Mouse (Mus musculus) adrenal gland, adult 2 months (tissue): ENCODE measurements around the gene Dhx40. TPM values are rescaled to one million over a fixed set of nuclear protein-coding genes. Genes with fewer than 3 reads are reported as not detected.
"Not testable (repeated sequence)": the region's sequence is repeated elsewhere in the genome, so short reads cannot be mapped to it uniquely, and the experiment has no call there.

Source experiments
- DNase-seq: peaks from one replicate; pipeline ENCODE4 v3.0.0; 2021
- polyA plus RNA-seq: library from polyadenylated mRNA; depleted of rRNA; stranded (reverse); fragments of >200 nt; gene quantifications from 2 replicates; pipeline ENCODE4 v1.2.3, GENCODE M21; 2012; rRNA removed
- total RNA-seq, 2 experiments: library from RNA; stranded (reverse); gene quantifications; 2 replicates each; pipeline ENCODE4 v1.2.3; 2021

Gene Dhx40
- total and polyA plus RNA-seq, 3 experiments, result 3.1 to 33.2 (median 29.3) TPM

DNA sequence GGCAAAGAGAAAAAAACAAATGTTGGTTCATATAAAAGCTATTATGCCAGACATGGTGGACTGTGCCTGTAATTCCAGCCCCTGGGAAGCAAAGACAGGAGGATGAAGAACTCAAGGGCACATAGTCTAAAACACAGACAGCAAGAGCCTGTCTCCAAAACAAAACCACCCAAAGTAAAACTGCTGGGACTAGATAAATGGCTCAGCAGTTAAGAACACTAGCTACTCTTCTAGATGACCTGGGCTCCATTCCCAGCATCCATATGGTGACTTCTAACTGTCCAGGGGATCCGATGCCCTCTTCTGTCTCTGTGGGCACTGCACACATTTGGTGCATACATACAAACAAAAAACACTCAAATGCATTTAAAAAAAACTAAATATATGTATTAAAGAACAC is 56.5 kb downstream of the Dhx40 start:
- no peak for DNase-seq

DNA sequence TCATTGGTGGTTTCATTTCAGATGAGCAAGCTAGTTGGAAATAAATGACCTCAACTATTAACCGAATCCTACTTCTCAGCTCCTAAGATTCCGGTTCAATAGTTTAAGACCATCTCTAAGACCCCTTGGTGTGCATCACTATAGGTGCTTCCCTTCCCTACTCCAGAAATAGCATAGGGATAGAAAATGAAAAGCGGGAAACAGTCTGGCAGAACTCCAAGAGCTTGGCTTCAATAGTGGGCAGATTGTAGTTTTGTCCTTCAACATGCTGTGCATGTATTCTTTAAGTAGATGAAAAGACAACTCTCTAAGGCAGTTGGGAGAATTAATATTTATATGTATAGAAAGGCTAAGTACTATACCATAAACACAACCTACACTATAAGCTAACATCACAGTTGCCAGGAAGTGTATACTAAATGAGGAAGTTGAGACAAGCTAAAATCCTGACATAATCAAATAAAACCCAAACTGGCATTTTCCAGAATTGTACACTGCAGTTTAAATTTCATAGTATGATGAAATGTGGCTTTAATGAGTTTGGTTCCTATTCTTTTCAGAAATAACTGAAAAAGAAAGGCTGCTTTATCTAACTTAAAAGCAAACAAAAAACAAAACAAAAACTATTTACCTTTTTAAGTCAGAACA is 57.6 kb downstream of the Dhx40 start:
- DNase-seq, result no peak

DNA sequence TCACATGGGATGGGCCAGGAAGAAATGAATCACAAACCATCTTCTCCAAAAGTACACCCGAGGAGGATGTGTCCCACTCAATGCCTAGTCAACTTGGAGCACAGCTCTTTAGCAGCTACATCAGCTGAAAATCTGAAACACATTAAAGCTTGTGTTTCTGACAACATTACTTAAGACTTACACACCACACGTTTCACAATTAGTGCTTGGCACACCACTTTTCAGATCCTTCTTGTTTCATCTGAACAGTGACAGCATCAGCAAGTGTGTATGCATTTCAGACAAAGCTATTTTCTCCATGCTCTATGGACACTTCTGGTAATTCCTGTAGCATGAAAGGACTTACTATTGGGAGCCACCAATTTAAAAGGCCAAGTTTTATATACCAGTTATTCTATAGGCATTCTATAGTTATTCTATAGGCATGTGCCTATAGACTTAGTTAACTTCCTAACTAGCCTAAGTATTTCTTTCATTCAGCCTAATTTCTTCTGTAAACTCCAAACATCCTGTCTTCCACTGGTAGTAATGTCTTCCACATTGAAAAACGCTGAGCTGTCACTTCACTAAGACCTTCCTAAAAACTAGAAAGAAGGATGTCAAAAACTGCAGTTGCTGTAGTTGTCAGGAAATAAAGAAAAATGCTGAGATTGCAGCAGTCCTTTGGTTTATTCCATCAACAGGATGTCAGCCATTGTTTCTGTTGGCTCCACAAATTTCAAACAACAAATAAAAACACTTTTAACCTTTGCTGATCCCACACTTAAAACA is 61.7 kb downstream of the Dhx40 start:
- no peak for DNase-seq

DNA sequence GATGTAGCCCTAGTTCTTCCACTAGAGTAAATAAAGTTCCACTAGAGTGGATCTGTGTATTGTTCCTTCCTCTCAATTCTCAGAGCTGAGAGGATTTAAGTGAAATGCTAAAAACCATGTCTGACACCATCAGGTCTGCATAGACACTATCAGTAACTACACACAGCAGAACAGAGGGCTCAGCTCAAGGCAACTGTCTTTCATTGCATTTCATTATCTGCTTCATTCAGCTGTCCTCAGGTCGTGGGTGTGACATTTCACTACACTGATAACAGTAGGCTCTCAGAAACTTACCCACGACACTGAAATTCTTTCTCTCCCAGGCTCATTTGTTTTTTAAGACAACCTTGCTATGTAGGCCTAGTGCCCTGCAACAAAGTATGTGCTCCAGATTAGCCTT is 64.9 kb downstream of the Dhx40 start:
- DNase-seq, result no peak

DNA sequence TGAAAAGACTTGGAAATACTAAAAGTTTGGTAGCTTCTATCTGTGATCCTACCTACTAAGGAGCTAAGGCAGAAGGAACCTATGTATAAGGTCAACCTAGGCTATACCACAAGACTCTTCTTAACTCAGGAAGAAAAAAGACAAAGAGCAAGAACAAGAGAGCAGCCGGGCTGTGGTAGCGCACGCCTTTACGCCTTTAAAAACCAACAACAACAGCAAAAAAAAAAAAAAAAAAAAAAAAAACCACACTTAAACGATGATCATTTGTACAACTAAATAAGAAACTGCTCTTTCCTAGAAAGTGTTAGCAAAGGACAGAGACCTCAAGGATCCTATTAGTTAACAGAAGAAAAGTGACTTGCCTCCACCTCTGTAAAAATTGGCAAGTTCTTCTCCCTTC is 66.0 kb downstream of the Dhx40 start:
- DNase-seq, result no peak

DNA sequence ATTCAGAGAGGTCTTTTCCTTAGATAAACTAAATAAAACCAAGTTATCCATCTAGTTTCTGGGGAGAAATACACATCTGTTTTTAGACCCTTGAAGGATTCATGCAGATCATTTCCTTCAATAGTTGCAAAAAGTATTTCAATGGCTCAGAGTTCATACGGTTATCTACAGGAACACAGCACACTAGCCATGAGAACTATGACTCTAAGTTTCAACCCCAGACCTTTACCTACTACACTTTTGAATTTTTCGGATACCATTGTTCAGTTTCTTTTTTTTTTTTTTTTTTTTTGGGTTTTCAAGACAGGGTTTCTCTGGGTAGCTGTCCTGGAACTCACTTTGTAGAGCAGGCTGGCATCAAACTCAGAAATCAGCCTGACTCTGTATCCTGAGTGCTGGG is 68.1 kb downstream of the Dhx40 start:
- no peak for DNase-seq

DNA sequence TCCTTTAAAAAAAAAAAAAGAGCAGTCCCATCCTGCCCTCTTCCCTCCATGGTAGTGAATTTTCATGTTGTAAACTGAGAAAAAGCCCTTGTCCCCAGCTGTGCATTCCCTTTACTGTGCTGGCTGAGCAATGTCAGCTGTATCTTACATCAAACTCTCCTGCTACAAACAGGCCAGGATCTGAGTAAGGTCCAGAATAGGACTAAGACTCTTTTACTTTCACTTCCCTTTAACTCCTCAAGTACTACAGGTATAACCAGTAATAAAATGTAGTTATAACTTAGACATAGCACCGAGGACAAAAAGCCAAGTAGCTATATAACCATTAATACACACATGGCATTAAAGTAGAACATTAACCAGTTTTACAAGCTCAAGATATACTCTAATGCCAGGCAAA is 68.6 kb downstream of the Dhx40 start:
- no peak for DNase-seq

DNA sequence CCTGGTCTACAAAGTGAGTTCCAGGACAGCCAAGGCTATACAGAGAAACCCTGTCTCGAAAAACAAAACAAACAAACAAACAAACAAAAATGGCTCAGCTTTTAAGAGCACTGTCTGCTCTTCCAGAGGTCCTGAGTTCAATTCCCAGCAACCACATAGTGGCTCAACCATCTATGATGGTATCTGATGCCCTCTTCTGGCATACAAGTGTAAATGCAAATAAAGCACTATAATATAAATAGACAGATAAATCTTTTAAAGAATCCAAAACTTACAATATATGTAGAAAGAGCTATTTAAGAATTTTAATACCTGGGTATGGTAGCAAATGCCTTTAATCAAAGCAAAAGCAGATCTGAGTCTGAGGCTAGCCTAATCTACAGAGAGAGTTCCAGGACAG is 69.2 kb downstream of the Dhx40 start:
- DNase-seq, result not testable (repeated sequence)

DNA sequence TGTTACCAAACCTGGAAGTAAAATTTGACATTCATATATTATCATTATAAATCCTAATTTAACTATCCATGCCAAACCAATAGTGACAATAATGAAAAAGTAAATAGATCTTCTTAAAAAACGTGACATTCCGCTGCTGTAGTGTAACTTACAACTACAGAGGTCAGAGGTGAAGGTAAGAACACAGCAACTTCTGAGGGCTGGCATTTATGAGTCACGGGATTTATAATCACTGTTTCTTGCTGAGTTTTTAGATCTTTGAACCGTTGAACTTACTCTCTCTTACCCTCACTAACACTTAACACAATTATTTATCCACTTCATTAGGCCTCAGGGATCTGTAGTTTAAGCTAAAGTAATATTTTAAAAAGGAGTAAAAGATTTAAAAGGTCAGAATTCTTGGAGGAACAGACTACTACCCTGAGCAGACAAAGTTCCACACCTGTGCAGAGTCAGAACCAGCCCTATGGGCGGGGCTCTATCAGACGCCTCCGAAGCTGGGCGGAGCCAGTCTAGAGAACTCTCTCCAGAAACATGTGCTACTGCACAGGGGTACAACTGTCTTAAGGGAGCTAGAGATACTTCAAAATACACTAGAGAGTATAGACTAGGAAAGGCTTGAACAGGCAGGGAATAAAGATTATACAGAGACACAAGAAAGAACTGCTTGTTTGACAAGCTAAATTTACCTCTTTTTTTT is 70.1 kb downstream of the Dhx40 start:
- peak; percentile 44 for DNase-seq

DNA sequence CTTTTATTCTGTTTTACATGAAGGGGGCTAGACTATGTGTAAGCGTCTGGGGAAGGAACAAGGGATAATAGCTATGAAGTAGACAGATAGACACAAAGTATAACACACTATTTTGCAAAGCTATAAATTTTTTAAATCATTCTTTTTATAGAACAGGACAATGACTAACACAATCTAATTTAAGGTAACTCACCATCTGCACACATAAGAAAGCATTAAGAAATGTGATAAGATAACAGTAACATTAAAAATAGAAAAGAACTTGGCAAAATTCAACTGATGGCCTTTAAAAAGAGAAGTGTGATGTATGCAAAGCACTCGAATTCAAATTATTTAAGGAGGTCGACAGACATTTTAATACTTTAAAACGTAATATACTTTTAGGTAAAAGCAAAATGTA is 72.6 kb downstream of the Dhx40 start:
- no peak for DNase-seq

DNA sequence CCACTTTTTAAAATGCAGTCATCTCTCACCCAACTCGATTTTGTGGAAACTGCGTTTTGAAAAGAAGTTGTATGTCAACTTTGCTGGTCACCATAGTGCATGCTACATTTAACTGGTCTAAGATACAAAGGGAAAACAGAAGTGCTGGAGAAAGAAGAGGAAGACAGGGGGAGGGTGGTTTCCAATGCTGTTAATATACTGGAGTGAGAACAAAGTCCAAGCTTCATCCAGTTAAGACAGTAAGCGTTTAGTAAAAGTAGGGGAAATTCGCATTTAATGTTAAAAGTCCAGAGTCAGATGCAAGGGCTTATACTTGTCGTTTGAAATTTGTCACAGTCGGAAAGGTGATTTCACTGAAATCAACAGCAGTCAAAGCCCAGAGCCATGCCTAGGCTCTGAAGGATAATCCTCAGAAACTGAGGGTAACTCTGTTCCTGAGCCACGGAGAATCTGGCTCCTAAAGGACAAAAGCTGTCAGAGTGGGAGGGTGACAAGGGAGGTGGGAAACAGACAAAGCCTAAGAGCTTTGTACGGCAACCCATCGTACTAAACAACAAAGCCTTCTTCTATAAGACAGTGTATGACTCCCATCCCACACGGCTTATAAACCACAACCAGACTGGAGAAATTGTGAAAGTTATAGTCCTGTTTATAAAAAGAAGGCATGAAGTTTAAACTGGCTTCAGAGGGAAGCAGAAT is 73.2 kb downstream of the Dhx40 start:
- DNase-seq, result no peak

DNA sequence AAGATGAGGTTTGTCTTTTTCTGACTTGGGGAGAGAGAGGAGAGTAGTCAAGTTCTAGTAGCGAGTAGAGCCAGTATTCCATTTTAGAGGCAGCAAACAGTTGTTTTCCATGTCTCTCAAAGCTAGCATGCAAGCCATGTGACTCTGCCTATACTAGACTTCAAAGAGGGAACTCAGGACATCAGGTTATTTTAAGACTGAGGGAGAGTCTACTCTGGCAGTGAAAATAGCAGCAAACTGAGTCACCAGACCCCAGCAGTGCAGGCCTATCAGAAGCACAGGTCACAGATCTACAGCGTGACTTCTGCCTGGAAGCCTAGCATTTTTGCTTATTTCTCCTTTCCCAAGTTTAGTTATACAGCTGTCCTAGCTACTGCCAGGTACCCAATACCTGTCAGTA is 76.1 kb downstream of the Dhx40 start:
- no peak for DNase-seq

DNA sequence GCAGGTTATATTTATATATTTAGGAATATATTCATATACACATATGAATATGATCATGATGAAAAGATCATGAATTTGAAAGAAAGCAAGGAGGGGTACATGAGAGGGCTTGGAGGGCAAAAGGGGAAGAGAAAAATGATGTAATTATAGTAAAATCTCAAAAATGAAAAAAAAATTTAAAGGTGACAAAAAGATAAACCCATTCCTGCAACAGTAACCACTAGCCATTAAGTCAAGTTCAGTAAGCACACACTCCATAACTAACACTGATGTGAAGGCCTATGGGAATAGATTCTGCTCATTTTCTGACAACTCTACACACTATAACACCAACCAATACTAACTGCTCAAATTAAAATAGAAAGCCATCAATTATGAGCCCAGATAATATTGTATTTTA is 81.9 kb downstream of the Dhx40 start:
- DNase-seq, result no peak

DNA sequence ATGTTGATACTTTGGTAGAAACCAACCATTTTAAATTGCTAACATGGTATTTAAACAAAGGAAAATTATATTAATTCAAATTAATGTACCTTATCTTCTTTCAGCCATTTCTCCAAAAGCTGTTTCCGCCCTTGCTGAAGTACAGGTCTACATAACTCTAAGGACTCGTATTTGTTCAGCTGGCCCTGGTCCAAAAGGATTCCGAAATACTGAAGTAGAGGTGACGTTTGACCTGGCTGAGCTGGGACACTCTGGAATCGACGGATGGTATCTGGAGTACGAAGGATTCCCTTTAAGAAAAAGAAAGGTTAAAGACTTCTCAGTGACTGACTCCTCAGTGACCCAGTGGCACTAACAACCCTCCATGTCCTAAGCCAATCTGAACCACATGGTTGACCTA is 82.6 kb downstream of the Dhx40 start:
- no peak for DNase-seq

DNA sequence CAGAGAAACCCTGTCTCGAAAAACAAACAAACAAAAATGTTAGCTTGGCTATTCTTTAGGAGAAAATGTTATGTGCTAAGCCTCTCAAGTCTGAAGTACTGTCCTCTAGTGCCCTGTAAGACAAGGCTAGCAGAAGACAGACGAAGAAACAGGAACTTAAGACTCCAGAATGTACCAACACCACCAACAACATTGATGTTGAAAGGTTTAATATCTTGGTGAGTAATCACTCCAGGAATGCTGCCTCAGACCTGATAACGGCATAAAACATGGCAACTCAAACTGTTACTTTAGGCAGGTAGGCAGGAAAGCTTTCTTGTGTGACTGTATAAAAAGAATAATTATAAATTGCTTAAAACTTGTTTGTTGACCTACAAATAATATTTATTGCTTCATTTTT is 83.5 kb downstream of the Dhx40 start:
- no peak for DNase-seq

DNA sequence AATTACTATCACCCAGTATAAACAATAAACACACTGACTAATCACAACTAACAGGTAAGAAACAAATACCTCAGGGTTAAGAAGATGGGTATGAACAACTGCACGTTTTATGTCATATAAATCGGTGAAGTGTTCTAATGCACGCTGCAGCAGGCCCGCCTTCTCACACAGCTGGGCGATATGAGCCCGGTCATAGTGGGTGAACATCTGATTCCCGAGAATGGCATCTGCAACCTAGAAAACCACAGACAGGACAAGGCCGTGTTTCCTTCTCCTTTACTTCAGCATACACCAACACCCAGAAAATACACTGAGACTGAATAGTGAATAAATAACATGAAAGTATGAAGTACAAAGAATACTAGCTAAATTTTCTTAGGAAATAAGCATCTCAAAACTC is 88.2 kb downstream of the Dhx40 start:
- no peak for DNase-seq

Other genes with a start within 250 kb of the Dhx40 start
- 100 to 1,000 TPM; 124 to 139 TPM for gene Vmp1, start 123.9 kb downstream of the Dhx40 start, total RNA-seq
- gene Vmp1, start 123.9 kb downstream of the Dhx40 start, polyA plus RNA-seq, result 12.9 and 18.3 TPM in 2 replicates
- 10 to 100 TPM; 11.7 to 17.4 TPM for gene Ptrh2, start 123.8 kb downstream of the Dhx40 start, total RNA-seq
- 3.0 and 6.2 TPM in 2 replicates for gene Ptrh2, start 123.8 kb downstream of the Dhx40 start, polyA plus RNA-seq
- gene Cltc, start 50.2 kb downstream of the Dhx40 start, total RNA-seq, result 100 to 1,000 TPM; 256 to 440 TPM
- gene Cltc, start 50.2 kb downstream of the Dhx40 start, polyA plus RNA-seq, result 63.5 and 81.1 TPM in 2 replicates
- gene Ypel2, start 186.0 kb upstream of the Dhx40 start, total RNA-seq, result 10 to 100 TPM; 21.6 to 32.2 TPM
- 13.1 and 16.2 TPM in 2 replicates for gene Ypel2, start 186.0 kb upstream of the Dhx40 start, polyA plus RNA-seq